Mouse (Mus musculus): Measurements from ENCODE around the gene Med27. TPM values are rescaled to one million over a fixed set of nuclear protein-coding genes. Genes with fewer than 3 reads are reported as not detected.

Gene Med27
- polyA plus RNA-seq, 1 experiment: 5.7 TPM

DNA sequence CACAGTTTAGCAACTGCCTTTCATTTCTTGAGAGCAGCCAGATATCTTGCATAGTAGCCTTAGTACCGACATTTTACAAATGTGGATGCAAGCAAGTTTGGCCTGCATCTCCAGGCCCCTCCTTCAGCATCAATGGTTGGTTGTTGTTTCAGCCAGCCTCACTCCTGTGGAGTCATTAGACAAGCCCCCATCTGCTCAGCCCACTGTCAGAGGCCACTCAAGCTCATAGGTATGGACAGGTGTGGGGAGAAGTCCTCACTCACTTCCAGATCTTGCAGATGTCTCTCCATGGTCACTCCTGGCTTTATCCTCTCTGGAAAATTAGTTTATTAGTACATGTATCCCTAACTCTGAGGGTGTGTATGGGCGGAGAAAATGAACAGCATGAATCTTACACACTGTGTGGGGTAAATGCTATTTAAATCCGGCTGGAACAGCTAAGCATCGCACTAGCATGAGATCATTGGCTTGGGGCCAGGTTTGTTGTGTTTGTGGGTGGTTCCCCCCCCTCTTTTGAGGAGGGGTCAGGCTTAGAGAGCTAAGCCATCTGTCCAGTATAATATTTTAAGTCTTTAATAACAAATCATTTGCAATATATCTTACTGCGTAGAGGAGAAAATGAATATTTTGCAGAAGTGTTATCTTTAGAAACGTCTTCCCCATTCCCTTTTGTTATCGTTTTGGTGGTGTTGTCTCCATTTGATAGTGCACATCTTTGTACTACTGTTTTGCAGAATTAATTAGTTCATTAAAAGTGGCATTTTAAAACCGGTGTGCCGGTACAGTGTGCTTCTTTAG, 118.4 kb downstream of the Med27 start:
- no peak for TF ChIP-seq GATA1 (IDR thresholded peaks at IDR 0.05; ENCODE audit: low read length)
- TF ChIP-seq TAL1 (IDR thresholded peaks at IDR 0.05; ENCODE audit: low read length): no peak
- no peaks in the 10 kb centered on the region for H3K9me3 ChIP-seq (ENCODE audit: control insufficient read depth, low read length)
- no peaks in the 10 kb centered on the region for H3K4me1 ChIP-seq (ENCODE audit: control insufficient read depth)
- no peak overlapping the region for H3K4me3 ChIP-seq (replicated peaks)
- H3K36me3 ChIP-seq (ENCODE audit: control insufficient read depth): no peaks in the 10 kb centered on the region
- no peaks in the 10 kb centered on the region for H3K27me3 ChIP-seq (ENCODE audit: control insufficient read depth)

DNA sequence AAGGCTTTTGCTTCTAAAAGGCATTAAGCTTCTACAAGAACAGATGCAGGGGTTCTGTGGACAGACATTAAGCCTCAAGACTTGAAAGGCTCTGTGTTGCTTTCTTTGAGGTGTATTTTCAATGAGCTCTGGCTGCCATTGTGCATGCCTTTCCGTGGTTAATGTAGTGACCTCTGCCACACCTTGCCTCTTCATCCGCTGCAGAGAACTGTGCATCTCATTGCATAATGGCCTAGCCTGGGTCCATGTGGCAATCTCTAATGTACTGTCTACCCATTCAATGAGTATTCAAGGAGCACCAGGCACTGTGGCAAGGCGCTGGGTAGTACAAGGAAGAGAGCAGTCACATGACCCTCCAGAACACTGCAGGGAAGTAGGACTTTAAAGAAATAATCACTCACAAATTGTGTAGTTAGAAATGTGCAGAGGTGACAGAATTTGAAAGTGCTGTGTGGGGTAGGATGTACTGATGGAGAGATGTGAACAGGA, 119.1 kb downstream of the Med27 start:
- Histone ChIP-seq H3K36me3 (ENCODE audit: control insufficient read depth) (no peaks in the 10 kb centered on the region), H3K27me3 (ENCODE audit: control insufficient read depth) (no peaks in the 10 kb centered on the region), H3K4me3 (replicated peaks) (no peak overlapping the region), H3K4me1 (ENCODE audit: control insufficient read depth) (no peaks in the 10 kb centered on the region), H3K9me3 (ENCODE audit: control insufficient read depth, low read length) (no peaks in the 10 kb centered on the region)
- TF ChIP-seq GATA1 (IDR thresholded peaks at IDR 0.05; ENCODE audit: low read length): no peak
- TF ChIP-seq TAL1 (IDR thresholded peaks at IDR 0.05; ENCODE audit: low read length): no peak

DNA sequence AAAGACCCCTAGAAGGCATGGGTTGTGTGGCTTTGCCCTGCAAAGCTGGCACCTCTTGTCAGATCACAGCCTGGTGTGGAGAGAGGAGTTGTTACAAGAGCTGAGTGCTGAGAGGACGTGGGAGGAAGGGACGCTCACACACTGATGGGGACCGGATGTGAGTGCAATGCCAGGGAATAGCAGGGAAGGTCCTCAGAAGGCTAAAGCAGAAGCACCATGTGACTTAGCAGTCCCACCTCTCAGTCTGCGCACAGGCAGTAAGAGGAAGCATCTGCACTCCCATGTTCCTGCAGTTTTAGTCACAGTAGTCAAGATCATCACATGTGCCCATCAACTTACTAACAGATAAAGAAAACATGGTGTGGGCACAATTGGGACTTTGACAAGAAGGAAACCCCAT, 119.8 kb downstream of the Med27 start:
- H3K9me3 ChIP-seq (ENCODE audit: control insufficient read depth, low read length): no peaks in the 10 kb centered on the region
- H3K4me1 ChIP-seq (ENCODE audit: control insufficient read depth): no peaks in the 10 kb centered on the region
- no peaks in the 10 kb centered on the region; the same call in none of the 2 replicates for H3K36me3 ChIP-seq (ENCODE audit: control insufficient read depth)
- TF ChIP-seq TAL1 (IDR thresholded peaks at IDR 0.05; ENCODE audit: low read length) (no peak), GATA1 (IDR thresholded peaks at IDR 0.05; ENCODE audit: low read length) (no peak)
- no peaks in the 10 kb centered on the region for H3K27me3 ChIP-seq (ENCODE audit: control insufficient read depth)
- H3K4me3 ChIP-seq (replicated peaks): no peak overlapping the region

DNA sequence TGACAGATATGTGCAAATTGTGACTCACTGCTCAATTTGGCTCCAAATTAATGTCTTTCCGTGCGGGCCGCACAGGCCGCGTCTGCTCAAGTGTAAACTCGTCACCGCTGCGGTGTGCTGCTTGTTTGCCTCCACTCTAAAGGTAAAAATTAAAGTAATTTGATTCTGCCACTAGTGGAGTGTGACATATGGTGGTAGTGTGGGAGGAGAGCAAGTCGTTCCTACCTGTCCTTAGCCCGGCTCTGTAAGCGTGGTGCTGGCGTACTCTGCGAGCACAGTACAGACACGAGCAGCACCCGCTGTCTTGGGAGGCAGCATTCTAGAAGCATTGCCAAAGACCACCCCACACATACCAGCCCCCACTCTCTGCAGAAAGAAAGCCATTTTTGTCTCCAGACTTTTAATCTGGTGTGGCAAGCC, 121.9 kb downstream of the Med27 start:
- Histone ChIP-seq H3K36me3 (ENCODE audit: control insufficient read depth) (no peaks in the 10 kb centered on the region; the same call in none of the 2 replicates), H3K4me3 (replicated peaks) (no peak overlapping the region), H3K9me3 (ENCODE audit: control insufficient read depth, low read length) (no peaks in the 10 kb centered on the region), H3K4me1 (ENCODE audit: control insufficient read depth) (peaks cover 2% of the 10 kb centered on the region; the same call in 1 of the 2 replicates), H3K27me3 (ENCODE audit: control insufficient read depth) (no peaks in the 10 kb centered on the region)
- TF ChIP-seq GATA1 (IDR thresholded peaks at IDR 0.05; ENCODE audit: low read length): no peak
- no peak for TF ChIP-seq TAL1 (IDR thresholded peaks at IDR 0.05; ENCODE audit: low read length)

DNA sequence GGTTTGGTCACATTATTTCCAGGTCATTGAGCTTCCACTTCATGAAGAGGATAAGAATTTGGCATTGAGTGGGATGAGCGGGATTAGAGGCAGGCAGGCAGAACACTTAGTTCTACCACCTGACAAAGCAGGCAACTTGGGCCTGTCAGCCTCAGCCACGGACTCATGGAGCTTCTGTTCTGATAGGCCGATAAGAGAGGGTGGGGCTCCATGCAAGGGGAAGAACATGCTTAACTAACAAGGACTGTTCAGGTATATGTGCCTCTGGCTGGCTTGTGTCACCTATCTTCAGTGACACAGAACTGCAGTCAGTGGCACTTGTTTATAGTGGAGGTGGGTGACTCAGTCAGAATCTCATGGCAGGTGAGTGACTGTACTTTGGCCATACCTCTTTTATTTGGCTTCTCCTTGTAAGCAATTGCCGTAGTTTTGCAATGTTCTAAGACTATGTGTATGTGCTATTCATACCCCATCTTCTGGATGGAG, 126.4 kb downstream of the Med27 start:
- TF ChIP-seq GATA1 (IDR thresholded peaks at IDR 0.05; ENCODE audit: low read length): no peak
- TF ChIP-seq TAL1 (IDR thresholded peaks at IDR 0.05; ENCODE audit: low read length): no peak
- Histone ChIP-seq H3K36me3 (ENCODE audit: control insufficient read depth) (no peaks in the 10 kb centered on the region; the same call in none of the 2 replicates), H3K4me3 (replicated peaks) (no peak overlapping the region)

DNA sequence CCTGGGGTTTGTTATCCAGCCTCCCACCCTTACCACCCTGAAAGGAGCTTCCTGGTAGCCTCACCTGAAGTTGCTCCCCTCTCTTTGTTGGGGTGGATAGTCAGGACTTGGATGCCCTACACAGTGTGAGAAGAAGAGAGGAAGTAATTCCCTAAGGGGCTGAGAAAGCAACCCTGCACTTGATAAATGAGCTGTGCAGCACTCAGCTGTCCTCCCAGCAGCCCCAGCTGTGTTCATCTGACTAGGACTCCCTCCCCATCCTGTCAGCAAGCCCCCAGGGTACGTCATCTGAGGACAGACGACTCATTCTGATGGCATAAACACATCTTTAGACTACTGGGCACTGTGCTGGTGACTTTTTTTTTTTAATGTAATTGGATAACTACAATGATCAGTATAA, 127.3 kb downstream of the Med27 start:
- Histone ChIP-seq H3K36me3 (ENCODE audit: control insufficient read depth) (no peaks in the 10 kb centered on the region; the same call in none of the 2 replicates), H3K9me3 (ENCODE audit: control insufficient read depth, low read length) (no peaks in the 10 kb centered on the region), H3K4me1 (ENCODE audit: control insufficient read depth) (peaks cover 2% of the 10 kb centered on the region; the same call in 1 of the 2 replicates), H3K27me3 (ENCODE audit: control insufficient read depth) (no peaks in the 10 kb centered on the region), H3K4me3 (replicated peaks) (no peak overlapping the region)
- TF ChIP-seq GATA1 (IDR thresholded peaks at IDR 0.05; ENCODE audit: low read length): no peak
- no peak for TF ChIP-seq TAL1 (IDR thresholded peaks at IDR 0.05; ENCODE audit: low read length)

More for the DNA sequence above, 126.4 kb downstream of the Med27 start:
- Histone ChIP-seq H3K27me3 (ENCODE audit: control insufficient read depth) (no peaks in the 10 kb centered on the region), H3K4me1 (ENCODE audit: control insufficient read depth) (peaks cover 2% of the 10 kb centered on the region; the same call in 1 of the 2 replicates), H3K9me3 (ENCODE audit: control insufficient read depth, low read length) (no peaks in the 10 kb centered on the region)

DNA sequence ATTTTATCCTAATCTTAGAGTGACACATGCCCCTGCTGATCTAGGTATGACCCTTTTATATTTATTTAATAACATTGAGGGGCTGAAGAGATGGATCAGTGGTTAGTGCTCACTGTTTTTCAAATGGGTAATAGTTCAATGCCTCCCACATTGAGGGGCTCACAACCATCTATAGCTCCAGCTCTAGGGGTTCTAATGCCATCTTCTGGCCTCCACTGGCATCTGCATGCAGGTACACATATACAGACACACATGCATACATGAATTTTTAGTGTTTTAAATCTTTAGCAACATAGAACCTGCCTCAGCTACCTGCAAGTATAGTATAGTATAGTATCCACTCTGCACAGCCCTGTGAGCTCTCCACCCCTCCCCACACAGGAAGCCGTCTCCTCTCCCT, 130.1 kb downstream of the Med27 start:
- H3K4me1 ChIP-seq (ENCODE audit: control insufficient read depth): peaks cover 2% of the 10 kb centered on the region; the same call in 1 of the 2 replicates
- no peak for TF ChIP-seq GATA1 (IDR thresholded peaks at IDR 0.05; ENCODE audit: low read length)
- no peak for TF ChIP-seq TAL1 (IDR thresholded peaks at IDR 0.05; ENCODE audit: low read length)

DNA sequence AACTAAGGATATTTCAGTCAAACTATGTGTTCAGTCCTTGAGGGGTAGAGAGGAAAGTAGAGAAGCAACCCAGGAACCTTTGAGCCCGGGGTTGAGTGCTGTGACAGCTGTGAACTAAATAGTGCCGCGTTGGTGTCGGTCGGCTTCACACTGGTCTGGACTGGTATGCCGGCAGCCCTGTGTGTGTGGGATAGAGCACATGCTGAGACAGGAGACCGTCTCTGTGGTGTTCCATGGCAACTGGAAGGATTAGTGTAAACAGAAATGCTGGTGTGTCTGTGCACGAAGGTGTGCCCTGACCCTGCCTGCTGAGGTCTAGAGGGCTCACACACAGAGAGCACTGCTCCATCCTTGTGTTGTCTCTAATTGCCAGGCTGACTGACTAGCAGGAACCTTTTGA, 135.2 kb downstream of the Med27 start:
- TF ChIP-seq TAL1 (IDR thresholded peaks at IDR 0.05; ENCODE audit: low read length) (no peak), GATA1 (IDR thresholded peaks at IDR 0.05; ENCODE audit: low read length) (no peak)
- Histone ChIP-seq H3K9me3 (ENCODE audit: control insufficient read depth, low read length) (no peaks in the 10 kb centered on the region), H3K4me1 (ENCODE audit: control insufficient read depth) (no peaks in the 10 kb centered on the region), H3K36me3 (ENCODE audit: control insufficient read depth) (no peaks in the 10 kb centered on the region), H3K4me3 (replicated peaks) (no peak overlapping the region), H3K27me3 (ENCODE audit: control insufficient read depth) (no peaks in the 10 kb centered on the region)

More for the DNA sequence above, 130.1 kb downstream of the Med27 start:
- no peaks in the 10 kb centered on the region for H3K27me3 ChIP-seq (ENCODE audit: control insufficient read depth)
- H3K9me3 ChIP-seq (ENCODE audit: control insufficient read depth, low read length): no peaks in the 10 kb centered on the region
- no peaks in the 10 kb centered on the region; the same call in 1 of the 2 replicates for H3K36me3 ChIP-seq (ENCODE audit: control insufficient read depth)
- no peak overlapping the region for H3K4me3 ChIP-seq (replicated peaks)

DNA sequence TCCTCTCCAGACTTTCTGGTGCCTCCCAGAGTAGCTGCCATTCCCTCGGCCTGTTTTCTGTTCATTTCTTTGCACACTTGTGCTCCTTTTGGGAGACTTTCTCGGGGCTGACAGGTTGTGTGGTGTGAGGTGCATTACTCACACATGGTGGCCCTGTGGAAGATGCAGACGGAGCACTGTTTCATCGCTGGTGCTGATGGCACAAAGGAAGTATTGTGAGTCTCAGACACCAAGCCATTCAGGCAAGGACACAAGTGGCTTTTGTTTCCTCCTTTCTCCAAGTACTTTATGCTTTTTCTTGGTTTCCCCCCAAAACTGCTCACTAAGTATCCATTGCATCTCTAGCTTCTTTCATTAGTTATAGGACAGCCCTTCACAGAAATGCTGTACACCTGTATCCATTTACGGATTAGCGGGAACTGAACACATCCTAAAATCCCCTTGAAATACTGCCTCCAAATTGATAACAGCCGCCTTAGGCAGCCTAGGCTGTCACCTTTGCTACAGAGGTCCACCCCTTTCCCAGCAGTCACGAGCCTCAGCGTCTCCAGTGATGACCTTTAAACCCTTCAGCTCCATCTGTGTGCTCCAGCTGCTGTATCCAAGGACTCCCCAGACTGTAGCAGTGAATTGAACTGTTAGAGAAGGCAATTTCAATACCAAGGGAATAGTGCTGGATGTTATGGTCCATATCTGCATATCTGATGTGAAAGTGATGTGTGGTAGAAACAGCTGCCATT, 136.5 kb downstream of the Med27 start:
- TF ChIP-seq GATA1 (IDR thresholded peaks at IDR 0.05; ENCODE audit: low read length) (no peak), TAL1 (IDR thresholded peaks at IDR 0.05; ENCODE audit: low read length) (no peak)
- no peaks in the 10 kb centered on the region for H3K4me1 ChIP-seq (ENCODE audit: control insufficient read depth)
- H3K9me3 ChIP-seq (ENCODE audit: control insufficient read depth, low read length): no peaks in the 10 kb centered on the region
- no peaks in the 10 kb centered on the region for H3K27me3 ChIP-seq (ENCODE audit: control insufficient read depth)
- H3K36me3 ChIP-seq (ENCODE audit: control insufficient read depth): no peaks in the 10 kb centered on the region
- no peak overlapping the region for H3K4me3 ChIP-seq (replicated peaks)

Measured in erythroblast, embryonic 14.5 days (primary cell).